8 mouse cellular contexts compared by ENCODE assay signal in genomic region chr7:141061269-141061692, GRCm38 (mm10). TPM values are rescaled to one million over a fixed set of nuclear protein-coding genes. Genes with fewer than 3 reads are reported as not detected.
DNase-seq lines count a peak whose midpoint lies in the region; ATAC-seq lines count a peak whose summit lies in the region.

No protein-coding gene starts in this region.

- H3K27ac ChIP-seq in kidney, embryonic 15.5 days, result peak overlapping the region; percentile 42; the same call in 1 of the 2 replicates
- peak overlapping the region; percentile 81 for H3K27ac ChIP-seq in forebrain, embryonic 12.5 days
- no peak overlapping the region for H3K27ac ChIP-seq in liver, embryonic 16.5 days (ENCODE audit: low read length)

- H3K27me3 ChIP-seq in kidney, embryonic 15.5 days, result peaks cover 9% of the 10 kb centered on the region
- H3K27me3 ChIP-seq in forebrain, embryonic 12.5 days, result no peaks in the 10 kb centered on the region
- H3K27me3 ChIP-seq in liver, embryonic 16.5 days (ENCODE audit: control insufficient read depth, insufficient read depth, low read depth, low read length), result peaks cover 50% of the 10 kb centered on the region

- no peak for DNase-seq in kidney, adult 8-10 months
- DNase-seq in R1 (ENCODE audit: low read depth, low spot score), result peak; percentile 36
- no peak for DNase-seq in B cell, adult 2 months
- no peak for DNase-seq in layer of hippocampus, adult 18-20 months (ENCODE audit: low spot score in 2 of 2)
- no peak for DNase-seq in adrenal gland, postnatal 14 days

- no peaks in the 10 kb centered on the region for H3K9me3 ChIP-seq in kidney, embryonic 15.5 days (replicated peaks)
- no peaks in the 10 kb centered on the region for H3K9me3 ChIP-seq in forebrain, embryonic 12.5 days
- H3K9me3 ChIP-seq in liver, embryonic 16.5 days (replicated peaks; ENCODE audit: control insufficient read depth, low read length), result no peaks in the 10 kb centered on the region

- peak; percentile 68 for ATAC-seq in kidney, embryonic 15.5 days (replicated peaks; ENCODE audit: low FRiP score)
- ATAC-seq in forebrain, embryonic 12.5 days (ENCODE audit: low FRiP score), result peak; percentile 69
- ATAC-seq in liver, embryonic 16.5 days (ENCODE audit: low read depth), result no peak

- H3K4me1 ChIP-seq in kidney, embryonic 15.5 days, result peaks cover 26% of the 10 kb centered on the region
- peaks cover 25% of the 10 kb centered on the region for H3K4me1 ChIP-seq in forebrain, embryonic 12.5 days
- H3K4me1 ChIP-seq in liver, embryonic 16.5 days (ENCODE audit: control insufficient read depth, low read depth, low read length), result peaks cover 17% of the 10 kb centered on the region

- peak overlapping the region; percentile 77 for H3K4me3 ChIP-seq in kidney, embryonic 15.5 days (replicated peaks)
- H3K4me3 ChIP-seq in forebrain, embryonic 12.5 days (replicated peaks), result peak overlapping the region; percentile 88
- peak overlapping the region; percentile 52 for H3K4me3 ChIP-seq in liver, embryonic 16.5 days (ENCODE audit: low read depth, low read length)

- under 1% methylated on average over 37 of the region's 37 CpGs for WGBS in kidney, embryonic 15.5 days
- under 1% methylated on average over 37 of the region's 37 CpGs for WGBS in forebrain, embryonic 12.5 days
- 3% methylated on average over 37 of the region's 37 CpGs for WGBS in liver, embryonic 16.5 days (ENCODE audit: insufficient replicate concordance)

- peaks cover 20% of the 10 kb centered on the region for H3K36me3 ChIP-seq in kidney, embryonic 15.5 days
- peaks cover 29% of the 10 kb centered on the region for H3K36me3 ChIP-seq in forebrain, embryonic 12.5 days (replicated peaks)
- no peaks in the 10 kb centered on the region for H3K36me3 ChIP-seq in liver, embryonic 16.5 days (ENCODE audit: control insufficient read depth, insufficient read depth)

- peak overlapping the region; percentile 98 for H3K4me2 ChIP-seq in kidney, embryonic 15.5 days
- H3K4me2 ChIP-seq in forebrain, embryonic 12.5 days, result peak overlapping the region; percentile 81
- peak overlapping the region; percentile 71 for H3K4me2 ChIP-seq in liver, embryonic 16.5 days (ENCODE audit: low read depth, low read length)

- peak overlapping the region; percentile 72 for H3K9ac ChIP-seq in kidney, embryonic 15.5 days
- peak overlapping the region; percentile 94 for H3K9ac ChIP-seq in forebrain, embryonic 12.5 days
- H3K9ac ChIP-seq in liver, embryonic 16.5 days (ENCODE audit: low read depth, low read length), result no peak overlapping the region

RNA-seq across cellular contexts. Expression of gene B4galnt4, which starts 0.4 kb away (rescaled TPM):
- 12.4 and 15.4 TPM in 2 replicates for polyA plus RNA-seq in kidney, embryonic 15.5 days (2015; fragmentation: Nextera tagmentation; extraction: Ambion mirVana)
- polyA plus RNA-seq in forebrain, embryonic 12.5 days (2016; fragmentation: Nextera tagmentation; extraction: Ambion mirVana), result 40.7 and 43.6 TPM in 2 replicates
- polyA plus RNA-seq in liver, embryonic 16.5 days (2015; fragmentation: Nextera tagmentation; extraction: Ambion mirVana), result 0.35 and 0.37 TPM in 2 replicates
- 10 to 100 TPM; 84.2 to 86.8 TPM for total RNA-seq in layer of hippocampus, adult 18-20 months (2021)
- total RNA-seq in adrenal gland, postnatal 14 days (2021), result 1.4 and 2.7 TPM in 2 replicates

RNA-seq across cellular contexts. Expression of gene Pkp3, which starts 16.7 kb away (rescaled TPM):
- polyA plus RNA-seq in kidney, embryonic 15.5 days (2015; fragmentation: Nextera tagmentation; extraction: Ambion mirVana), result 7.8 and 7.9 TPM in 2 replicates
- polyA plus RNA-seq in forebrain, embryonic 12.5 days (2016; fragmentation: Nextera tagmentation; extraction: Ambion mirVana), result 1.3 and 1.5 TPM in 2 replicates
- 0.69 and 1.1 TPM in 2 replicates for polyA plus RNA-seq in liver, embryonic 16.5 days (2015; fragmentation: Nextera tagmentation; extraction: Ambion mirVana)
- not detected for total RNA-seq in layer of hippocampus, adult 18-20 months (2021)
- total RNA-seq in adrenal gland, postnatal 14 days (2021), result 0.96 and 3.5 TPM in 2 replicates

RNA-seq across cellular contexts. Expression of gene Gm17387, which starts 32.4 kb away (rescaled TPM):
- not detected in 2 replicates for polyA plus RNA-seq in kidney, embryonic 15.5 days (2015; fragmentation: Nextera tagmentation; extraction: Ambion mirVana)
- polyA plus RNA-seq in forebrain, embryonic 12.5 days (2016; fragmentation: Nextera tagmentation; extraction: Ambion mirVana), result not detected in 2 replicates
- not detected in 2 replicates for polyA plus RNA-seq in liver, embryonic 16.5 days (2015; fragmentation: Nextera tagmentation; extraction: Ambion mirVana)
- total RNA-seq in layer of hippocampus, adult 18-20 months (2021), result not detected
- not detected in 2 replicates for total RNA-seq in adrenal gland, postnatal 14 days (2021)

RNA-seq across cellular contexts. Expression of gene Sigirr, which starts 39.1 kb away (rescaled TPM):
- 20.8 and 24.7 TPM in 2 replicates for polyA plus RNA-seq in kidney, embryonic 15.5 days (2015; fragmentation: Nextera tagmentation; extraction: Ambion mirVana)
- polyA plus RNA-seq in forebrain, embryonic 12.5 days (2016; fragmentation: Nextera tagmentation; extraction: Ambion mirVana), result 1.3 and 1.5 TPM in 2 replicates
- 27.2 and 28.1 TPM in 2 replicates for polyA plus RNA-seq in liver, embryonic 16.5 days (2015; fragmentation: Nextera tagmentation; extraction: Ambion mirVana)
- 1 to 10 TPM; 1.9 to 2.1 TPM for total RNA-seq in layer of hippocampus, adult 18-20 months (2021)
- 7.5 and 10.0 TPM in 2 replicates for total RNA-seq in adrenal gland, postnatal 14 days (2021)

RNA-seq across cellular contexts. Expression of gene Ifitm6, which starts 43.6 kb away (rescaled TPM):
- polyA plus RNA-seq in kidney, embryonic 15.5 days (2015; fragmentation: Nextera tagmentation; extraction: Ambion mirVana), result 1.3 and 2.2 TPM in 2 replicates
- not detected in 2 replicates for polyA plus RNA-seq in forebrain, embryonic 12.5 days (2016; fragmentation: Nextera tagmentation; extraction: Ambion mirVana)
- 23.3 and 28.4 TPM in 2 replicates for polyA plus RNA-seq in liver, embryonic 16.5 days (2015; fragmentation: Nextera tagmentation; extraction: Ambion mirVana)
- not detected for total RNA-seq in layer of hippocampus, adult 18-20 months (2021)
- total RNA-seq in adrenal gland, postnatal 14 days (2021), result 0.89 and 1.4 TPM in 2 replicates
